Mouse (Mus musculus) CD4-positive, CD25-positive, alpha-beta regulatory T cell, adult 2 months (primary cell): ENCODE results near the gene Dido1.

Source experiments
- DNase-seq: peaks from one replicate; pipeline ENCODE4 v3.0.0-alpha.2; 2012; ENCODE audit warnings: low read depth, low spot score

The Dido1 gene

GRCm38 (mm10) chr2:180709923-180710272, at the start of gene Dido1, which contains the start of gene Gid8:
Gene Dido1 (minus strand): TSS chr2:180709999.
Gene Gid8 (plus strand): TSS chr2:180710117.
- peak; percentile 98 for DNase-seq

DNA sequence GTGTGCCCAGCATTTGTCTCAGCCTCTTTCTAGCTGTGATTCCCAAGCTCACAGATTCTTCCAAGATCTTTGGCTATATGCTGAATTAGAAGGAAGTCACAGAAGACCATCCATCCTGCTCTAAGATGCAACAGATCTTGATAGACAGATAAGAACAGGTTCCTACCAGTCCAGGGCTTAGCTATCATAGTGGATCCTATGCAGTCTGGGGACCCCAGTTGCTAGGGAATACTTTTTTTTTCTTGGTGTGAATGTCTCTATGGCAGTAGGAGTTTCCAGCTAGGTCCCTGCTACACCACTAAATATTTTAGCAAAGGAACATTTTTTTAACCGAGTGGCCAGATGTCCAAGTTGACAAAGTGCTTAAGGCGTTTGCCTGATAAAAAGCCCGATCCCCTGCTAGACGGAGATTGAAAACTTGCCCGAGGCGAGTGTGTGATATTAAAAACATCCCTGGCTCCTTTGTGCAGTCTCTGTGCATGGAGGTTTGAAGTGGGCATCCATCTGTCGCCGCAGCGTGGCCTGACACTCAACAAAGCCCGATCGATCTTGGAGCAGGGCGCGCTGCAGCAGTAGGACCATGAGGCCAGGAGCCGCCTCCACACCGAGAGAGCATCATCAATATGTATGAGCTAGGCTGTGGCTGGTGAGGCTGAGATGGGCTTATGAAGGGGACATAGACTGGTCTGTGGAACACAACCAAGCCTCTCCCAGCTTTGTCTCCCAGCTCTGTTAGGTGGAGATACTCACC, 48.9 kb upstream of the Dido1 start:
- no peak for DNase-seq

GRCm38 (mm10) chr2:180756786-180757185, 47.0 kb upstream of the Dido1 start:
- DNase-seq, result no peak

DNA sequence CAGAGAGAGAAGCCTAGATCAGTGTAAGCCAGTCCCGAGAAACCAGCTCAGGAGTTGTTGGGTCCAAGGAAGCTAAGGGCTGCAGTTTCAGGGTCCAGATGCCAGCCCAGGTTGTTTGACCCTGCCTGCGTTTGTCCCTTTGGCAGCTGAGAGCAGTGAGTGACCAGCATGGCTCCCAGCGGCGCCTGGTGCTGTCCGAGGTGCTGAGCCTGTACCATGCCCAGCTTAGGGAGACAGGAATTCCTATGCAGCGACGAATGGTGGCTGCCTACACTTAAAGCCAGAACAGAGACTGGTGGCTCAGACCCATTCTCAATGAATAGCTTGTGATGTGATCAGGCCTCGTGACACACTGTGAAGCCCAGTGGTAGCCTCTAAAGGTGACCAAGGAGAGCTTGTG, 46.1 kb upstream of the Dido1 start:
- no peak for DNase-seq

DNA sequence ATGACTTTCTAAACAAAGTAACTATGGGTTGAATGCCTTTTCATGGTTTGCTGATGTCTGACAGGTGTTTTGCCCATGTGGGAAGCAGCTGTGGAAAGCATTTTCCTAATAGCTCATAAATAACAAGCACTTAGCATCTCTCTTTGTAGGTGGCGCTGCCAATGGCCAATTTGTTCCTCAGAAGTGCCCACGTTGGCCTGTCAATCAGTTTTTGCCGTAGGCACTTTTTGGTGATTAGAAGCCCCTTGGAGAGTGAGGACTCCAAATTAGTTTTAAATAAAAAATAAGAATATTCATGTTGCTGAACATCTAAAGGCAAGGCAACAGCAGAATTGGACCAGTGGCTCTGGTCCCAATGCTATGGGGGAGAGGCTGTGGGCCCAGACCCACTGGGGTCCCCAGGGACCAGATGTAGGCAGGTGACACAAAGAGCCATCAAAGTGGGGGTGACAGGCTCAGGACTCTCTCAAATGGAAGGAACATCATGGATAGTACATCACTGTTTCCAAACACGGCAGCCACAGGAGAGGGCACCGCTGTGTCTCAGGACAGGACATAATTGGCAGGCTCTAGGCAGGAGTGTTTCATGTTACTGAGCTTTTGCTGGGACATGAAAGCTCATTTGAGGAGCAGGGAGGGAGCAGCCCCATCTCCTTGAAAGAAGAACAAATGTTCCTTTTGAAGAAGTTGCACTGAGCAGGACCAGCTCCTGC, 45.3 kb upstream of the Dido1 start:
- no peak for DNase-seq

- DNase-seq, result no peak
These were observed 39.1 kb upstream of the Dido1 start for GRCm38 (mm10) chr2:180748904-180749303.

DNA sequence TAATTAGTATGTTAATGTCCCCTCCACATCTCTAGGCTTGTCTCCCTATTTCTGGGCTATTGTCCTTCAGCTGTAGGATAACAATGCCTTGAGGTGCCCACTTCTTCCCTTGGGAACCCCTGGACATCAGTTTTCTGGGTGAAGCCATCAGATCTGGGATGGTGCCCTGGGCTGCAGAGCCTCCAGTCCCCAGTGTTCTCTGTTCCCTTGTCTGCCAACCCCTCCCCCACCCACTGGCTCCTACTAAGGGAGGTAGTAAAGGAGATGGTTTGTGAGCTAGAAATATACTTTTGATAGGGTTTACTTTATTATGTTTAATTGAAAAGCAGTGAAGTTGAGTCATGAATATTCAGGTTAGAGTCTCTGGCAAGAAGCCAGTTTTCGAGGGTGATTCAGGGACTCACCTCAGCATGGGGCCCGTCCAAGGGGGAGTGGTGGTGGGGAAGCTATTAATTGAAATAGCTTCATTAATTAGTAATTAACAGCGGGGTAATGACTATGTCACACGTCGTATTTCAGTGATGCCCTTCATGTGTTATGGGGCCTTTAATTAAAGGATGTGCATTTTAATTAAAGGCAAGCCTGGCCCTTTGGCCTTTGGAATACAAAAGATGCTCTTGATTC, 36.9 kb upstream of the Dido1 start:
- no peak for DNase-seq

GRCm38 (mm10) chr2:180745248-180745927, 35.6 kb upstream of the Dido1 start:
- DNase-seq, result peak; percentile 95

- no peak for DNase-seq
These were observed 33.5 kb upstream of the Dido1 start for GRCm38 (mm10) chr2:180743321-180743720.

GRCm38 (mm10) chr2:180742820-180743219, 33.0 kb upstream of the Dido1 start:
- no peak for DNase-seq

- DNase-seq, result no peak
These were observed 31.6 kb upstream of the Dido1 start for GRCm38 (mm10) chr2:180741421-180741820.

DNA sequence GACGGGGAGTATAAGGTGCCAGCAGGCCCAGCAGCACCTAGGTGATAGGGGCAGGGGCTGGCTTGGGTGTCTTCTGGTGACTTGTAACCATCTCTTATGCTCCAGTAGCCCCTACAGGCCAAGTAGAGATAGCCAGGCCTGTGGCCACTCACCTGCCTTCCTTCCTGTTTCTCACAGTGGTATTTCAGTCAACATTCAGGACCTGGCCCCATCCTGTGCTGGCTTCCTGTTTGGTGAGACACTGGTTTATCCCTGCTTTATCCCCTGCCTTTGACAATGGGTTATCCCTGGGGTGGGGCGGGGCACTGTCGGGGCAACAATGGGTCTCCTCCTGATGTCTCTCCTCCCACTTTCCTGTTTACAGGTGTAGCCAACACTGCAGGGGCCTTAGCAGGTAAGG, 30.6 kb upstream of the Dido1 start:
- no peak for DNase-seq

DNA sequence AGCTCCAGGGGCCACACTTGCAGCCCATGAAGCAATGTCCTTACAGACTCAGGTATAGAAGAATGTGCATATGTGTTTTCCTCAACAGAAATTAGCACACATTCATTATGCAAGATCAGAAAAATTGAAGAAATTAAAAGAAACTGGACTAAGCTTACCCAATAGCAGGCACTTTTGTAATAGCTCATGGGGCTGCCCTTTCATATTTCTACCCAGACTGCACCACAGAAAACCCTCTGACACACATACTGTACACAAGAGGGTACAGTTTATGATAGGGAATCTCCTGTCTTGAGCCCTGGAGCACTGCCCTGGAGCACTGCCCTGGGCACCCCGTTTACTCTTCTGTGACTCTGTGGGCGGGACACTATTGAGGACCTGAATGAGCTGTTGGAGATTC, 28.2 kb upstream of the Dido1 start:
- no peak for DNase-seq

DNA sequence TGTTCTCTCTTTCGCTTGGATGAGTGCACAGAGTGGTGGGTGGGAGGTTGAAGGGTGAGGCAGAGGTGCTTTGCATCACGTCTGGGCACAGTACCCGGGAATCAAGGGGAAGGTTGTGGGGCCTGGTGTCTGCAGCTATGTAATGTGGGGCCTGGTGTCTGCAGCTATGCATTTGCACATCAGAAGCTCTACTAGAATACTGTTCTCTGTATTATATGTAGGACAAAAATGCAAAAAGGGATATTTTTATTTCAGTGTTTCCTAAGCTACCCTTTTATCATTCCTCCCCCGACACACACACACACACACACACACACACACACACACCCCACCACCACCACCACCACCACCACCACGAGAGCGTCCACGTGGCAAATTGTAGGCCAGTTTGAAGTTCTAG, 25.4 kb upstream of the Dido1 start:
- no peak for DNase-seq

GRCm38 (mm10) chr2:180731984-180732383, 22.2 kb upstream of the Dido1 start:
- peak; percentile 50 for DNase-seq

DNA sequence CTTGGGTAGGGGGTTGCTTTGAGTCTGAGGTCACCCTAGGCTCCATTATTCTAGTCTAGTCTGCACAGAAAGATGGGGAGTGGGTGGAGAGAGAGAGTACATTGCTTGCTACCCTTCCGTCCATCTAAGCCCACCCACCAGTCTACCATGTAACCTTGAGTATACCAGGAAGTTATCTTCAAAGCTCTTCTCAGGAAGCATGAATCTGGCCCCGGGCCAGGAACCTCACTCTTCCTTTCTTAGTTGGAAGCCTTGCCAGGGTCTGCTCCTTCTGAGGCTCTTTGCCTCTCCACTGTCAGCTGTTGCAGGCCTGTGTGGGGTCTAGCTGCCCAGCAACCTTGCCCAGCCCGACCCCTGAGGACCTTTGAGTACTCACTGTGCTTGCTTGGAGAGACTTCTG, 21.2 kb upstream of the Dido1 start:
- peak; percentile 79 for DNase-seq

GRCm38 (mm10) chr2:180727613-180728021, 17.8 kb upstream of the Dido1 start:
- DNase-seq, result no peak

DNA sequence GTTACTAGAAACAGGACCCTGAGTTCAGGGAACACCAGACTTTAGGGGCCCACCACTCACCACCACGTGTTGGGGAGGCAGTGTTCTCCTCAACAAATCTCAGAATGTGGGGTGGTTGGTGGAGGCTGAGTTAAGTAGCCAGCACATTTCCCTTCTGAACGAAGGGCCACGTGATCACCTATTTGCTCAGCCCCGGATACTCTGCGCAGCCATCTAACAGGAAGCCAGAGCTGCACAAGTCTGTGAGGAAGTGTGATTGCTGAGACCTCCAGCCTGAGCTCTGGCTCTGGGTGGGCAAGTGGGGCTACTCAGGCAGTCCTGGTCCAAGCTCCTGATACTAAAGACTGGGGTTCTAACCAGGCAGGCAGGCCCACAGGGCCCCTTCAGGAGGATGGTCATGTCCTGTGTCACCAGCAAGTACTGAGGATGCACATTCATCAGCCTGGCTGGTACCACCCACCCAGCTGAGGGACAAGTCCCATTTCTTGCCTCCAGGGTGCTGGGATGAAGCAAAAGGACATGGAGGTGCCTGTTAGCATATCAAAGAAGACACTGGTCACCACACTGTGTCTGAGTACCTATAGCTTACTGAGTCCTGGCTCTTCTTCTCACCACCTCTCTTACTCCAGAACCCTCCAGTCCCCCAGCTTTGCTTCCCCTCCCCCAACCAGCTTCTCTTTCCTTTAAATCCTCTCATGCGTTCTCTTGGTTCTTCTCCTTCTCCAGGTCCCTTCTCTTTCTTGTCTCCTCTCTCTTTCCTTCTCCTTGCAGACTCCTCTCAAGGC, 17.1 kb upstream of the Dido1 start:
- peak; percentile 81 for DNase-seq

DNA sequence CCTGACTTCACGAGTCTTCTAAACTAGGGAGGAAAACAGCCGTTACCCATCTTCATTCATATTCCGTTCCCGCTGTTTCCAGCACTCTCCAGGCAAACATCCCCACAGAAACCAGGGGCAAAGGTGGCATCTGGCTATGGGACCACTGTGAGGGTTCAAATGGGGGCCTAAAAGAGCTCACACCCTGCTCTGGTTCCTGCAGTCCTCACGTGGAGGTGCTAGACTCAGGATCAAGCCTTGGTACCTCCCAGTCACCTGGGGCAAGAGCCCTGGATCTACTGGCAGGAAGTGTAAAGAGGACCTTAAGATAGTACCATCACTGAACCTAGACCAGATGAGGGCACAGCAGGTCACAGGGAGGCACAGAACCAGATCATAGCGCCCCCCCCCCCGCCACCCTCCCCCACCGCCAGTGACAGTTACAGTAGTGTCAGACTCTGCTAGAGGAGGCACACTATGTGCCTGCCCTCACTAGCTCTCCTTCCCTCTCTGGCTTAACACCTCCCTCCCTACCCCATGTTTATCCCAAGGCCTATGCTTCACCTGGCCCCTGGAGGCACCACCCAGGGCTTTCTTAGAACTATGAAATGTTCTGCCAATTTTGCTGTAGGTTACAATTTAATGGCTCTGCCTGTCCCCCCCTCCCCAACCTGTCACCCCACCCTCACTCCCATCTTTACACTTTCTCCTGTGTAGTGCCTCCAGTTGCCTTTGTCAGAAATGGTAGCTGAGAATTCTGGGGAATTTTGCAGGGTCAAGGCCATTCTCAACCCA, 16.2 kb upstream of the Dido1 start:
- peak; percentile 40 for DNase-seq

DNA sequence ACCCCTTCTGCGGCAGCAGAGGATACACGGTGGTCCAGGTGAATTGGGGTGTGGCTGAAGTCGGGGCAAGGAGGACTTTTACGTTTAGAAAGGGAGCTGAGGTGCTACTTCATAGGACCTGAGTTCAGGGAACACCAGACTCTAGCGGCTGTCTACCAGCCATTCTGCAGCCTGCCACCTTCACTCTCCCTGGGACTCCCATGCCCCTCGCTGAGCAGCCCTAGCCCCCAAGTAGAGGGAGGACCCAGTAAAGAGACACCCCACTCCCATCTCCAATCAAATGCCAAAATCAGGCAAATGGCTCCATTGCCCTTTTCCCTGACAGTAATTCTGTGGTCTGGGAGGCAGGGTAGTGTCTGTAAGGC, 15.6 kb upstream of the Dido1 start:
- DNase-seq, result no peak
